Mouse (Mus musculus): ENCODE data around the gene Med12l.

- TF ChIP-seq POLR2A (IDR thresholded peaks at IDR 0.05; ENCODE audit: insufficient read length, low read depth) = no peak
- no peak for TF ChIP-seq POLR2AphosphoS2 (IDR thresholded peaks at IDR 0.05; ENCODE audit: insufficient read length, low read depth)
- TF ChIP-seq USF1 (IDR thresholded peaks at IDR 0.05; ENCODE audit: low read depth) = no peak
These were observed 16.6 kb downstream of the Med12l start for GRCm38 (mm10) chr3:59022251-59022650.
